Mouse (Mus musculus): ENCODE data around the gene Dand5.
A peak's percentile ranks its signal among the peaks of the same experiment; 100 is the strongest.
"Not testable (repeated sequence)": the region's sequence is repeated elsewhere in the genome, so short reads cannot be mapped to it uniquely, and the experiment has no call there.

The Dand5 gene

GRCm38 (mm10) chr8:84834002-84834865 is 11.6 kb upstream of the Dand5 start:
- DNase-seq = no peak

GRCm38 (mm10) chr8:84832759-84833742 is 10.4 kb upstream of the Dand5 start:
- no peak for DNase-seq

DNA sequence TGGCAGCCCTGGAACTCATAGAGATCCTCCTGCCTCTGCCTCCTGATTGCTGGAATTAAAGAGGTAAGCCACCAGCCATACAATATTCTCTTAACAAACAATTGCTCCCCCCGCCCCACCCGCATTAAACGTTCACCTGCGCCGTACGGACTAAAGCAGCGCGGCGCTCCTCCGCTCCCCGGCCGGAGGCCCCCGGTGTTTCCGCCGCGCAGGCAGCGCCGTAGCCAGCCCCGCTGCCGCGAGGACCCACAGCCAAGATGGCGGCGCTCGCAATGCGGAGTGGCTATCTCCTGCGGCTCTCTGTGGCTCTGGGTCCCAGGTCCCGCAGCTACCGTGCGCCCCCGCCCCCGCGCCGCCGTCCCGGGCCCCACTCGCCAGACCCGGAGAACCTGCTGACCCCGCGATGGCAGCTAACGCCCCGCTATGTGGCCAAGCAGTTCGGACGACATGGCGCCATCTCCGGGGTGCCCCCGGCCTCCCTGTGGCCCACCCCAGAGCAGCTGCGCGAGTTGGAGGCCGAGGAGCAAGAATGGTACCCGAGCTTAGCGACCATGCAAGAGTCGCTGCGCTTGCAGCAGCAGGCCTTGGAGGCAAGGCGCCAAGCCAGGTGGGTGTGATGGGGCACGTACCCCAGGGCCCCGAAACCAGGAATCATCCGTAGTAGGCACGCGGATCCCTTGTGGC is 9.6 kb upstream of the Dand5 start:
- DNase-seq = peak; percentile 88

DNA sequence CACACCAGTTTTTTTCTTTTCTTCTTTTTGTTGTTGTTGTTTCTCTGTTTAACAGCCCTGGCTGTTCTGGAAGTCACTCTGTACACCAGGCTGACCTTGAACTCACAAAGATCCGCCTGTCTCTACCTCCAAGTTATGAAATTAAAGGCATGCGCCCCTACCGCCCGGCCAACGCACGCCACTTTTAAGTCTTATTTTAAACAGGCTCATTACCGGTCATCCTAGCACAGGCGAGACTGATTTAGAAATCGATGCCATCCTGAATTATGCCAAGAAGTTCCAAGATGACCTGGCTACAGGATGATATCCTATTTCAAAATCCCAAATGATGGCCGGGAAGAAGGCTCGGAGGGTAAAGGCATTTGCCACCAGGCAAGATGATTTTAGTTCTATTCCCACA is 8.9 kb upstream of the Dand5 start, which contains the start of gene Gadd45gip1:
Gadd45gip1 (plus strand) TSS at position 33 of the 400 bp plus-strand sequence.
- no peak for DNase-seq

DNA sequence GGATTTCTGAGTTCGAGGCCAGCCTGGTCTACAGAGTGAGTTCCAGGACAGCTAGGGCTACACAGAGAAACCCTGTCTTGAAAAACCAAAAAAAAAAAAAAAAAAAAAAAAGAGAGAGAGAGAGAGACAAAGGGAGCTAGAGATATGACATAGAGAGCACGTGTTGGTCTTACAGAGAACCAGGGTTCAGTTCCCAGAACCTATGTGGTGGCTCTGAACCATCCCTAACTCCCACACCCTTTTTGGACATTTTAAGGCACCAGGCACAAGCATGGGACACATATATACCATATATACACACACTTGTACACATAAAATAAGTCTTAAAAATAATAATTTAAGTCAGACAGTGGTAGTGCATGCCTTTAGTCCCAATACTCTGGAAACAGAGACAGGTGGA is 3.9 kb upstream of the Dand5 start:
- DNase-seq = not testable (repeated sequence)

DNA sequence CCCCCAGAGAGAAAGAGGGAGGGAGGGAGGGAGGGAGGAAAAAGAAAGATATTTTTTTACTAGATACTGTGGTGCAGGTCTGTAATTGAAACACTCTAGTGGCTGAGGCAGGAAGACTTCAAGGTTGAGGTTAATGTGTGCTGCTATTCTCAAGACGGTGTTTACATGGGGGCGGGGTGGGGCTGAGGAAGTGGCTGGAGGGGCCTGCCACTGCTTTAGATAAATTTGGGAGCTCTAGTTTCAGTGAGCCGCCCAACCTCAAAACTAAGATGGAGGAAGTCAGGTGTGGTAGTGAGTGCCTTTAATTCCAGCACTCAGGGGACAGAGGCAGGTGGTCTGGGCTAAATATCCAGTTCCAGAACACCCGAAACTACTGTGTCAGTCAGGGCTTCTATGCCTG is 3.0 kb upstream of the Dand5 start:
- DNase-seq = no peak

DNA sequence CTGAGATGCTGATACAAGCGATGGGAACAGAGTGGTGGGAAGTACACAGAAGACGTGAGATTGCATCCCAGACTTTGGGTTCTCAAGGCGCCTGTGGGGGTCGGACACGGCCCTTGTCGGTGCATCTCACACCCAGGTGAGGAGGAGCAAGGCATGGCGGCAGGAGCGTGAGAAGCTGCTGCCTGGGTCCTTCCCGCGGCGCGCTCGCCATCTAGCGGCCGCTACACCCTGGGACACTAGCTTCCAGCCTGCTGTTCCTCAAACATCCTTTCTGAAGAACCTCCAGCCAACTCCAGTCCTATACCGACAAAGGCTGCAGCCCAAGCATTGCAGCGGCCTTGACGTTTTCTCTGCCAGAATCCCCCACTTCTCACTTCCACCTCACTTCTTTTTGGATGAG is 1.0 kb upstream of the Dand5 start:
- DNase-seq = peak; percentile 64

DNA sequence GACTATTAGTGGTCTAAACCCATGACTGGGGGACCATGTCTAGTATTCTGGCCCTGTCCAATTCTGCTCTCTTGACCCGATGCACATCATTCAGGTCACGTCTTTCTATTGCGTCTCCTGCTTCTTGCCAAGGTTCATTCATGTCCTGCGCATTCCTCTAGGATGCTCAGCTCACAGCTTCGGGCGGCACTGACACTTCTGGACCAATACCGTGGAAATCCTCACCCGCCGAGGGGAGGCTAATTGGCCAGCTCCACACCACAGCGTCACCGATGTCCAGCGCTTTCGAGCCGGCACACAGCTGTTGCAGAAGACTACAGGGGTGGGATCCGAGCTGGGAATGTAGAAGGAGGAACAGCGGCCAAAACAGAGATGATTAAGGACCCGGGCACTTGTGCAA is 6.5 kb downstream of the Dand5 start:
- DNase-seq = no peak

GRCm38 (mm10) chr8:84815547-84815946 is 7.1 kb downstream of the Dand5 start:
- DNase-seq = peak; percentile 94

DNA sequence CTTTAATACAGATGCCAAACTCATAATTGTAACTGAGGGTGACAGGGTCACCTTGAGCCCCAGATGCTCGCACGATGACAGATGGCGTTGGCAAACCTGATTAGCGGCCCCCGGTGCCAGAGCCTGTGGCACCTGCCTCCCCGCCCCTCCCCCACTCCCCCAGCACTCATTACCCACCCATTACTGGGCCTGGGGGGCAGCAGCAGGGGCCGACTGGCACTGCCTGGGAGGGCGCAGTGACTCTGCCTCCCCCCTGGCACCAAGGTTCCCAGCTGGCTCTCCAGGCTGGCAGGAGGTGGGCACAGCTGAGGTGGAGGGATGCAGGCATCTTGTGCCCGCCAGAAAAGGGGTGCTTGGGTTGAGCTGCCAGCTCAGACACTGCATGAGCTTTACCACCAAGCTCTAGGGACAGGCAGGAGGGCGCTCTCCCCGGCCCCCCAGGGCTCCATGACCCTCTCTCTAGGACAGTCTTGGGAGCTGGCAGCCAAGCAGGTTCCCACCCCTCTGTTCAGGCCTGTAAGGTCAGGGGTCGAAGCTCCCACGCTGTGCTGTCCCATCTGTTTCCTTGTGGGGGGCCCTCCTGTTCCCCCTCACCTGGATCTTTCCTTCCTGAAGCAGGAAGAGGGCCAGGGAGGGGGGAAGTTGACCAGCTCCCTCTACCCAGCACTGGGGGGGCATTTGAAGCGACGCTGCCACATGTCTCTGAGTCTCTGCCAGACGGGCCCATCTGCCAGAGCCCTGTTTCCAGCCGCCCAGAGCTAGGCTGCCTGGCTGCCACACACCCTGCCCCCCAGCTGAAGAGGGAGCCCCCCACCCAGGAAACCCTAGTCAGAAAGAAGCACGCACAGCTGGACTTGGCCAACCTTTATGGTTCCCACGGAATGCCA is 7.8 kb downstream of the Dand5 start:
- DNase-seq = no peak

DNA sequence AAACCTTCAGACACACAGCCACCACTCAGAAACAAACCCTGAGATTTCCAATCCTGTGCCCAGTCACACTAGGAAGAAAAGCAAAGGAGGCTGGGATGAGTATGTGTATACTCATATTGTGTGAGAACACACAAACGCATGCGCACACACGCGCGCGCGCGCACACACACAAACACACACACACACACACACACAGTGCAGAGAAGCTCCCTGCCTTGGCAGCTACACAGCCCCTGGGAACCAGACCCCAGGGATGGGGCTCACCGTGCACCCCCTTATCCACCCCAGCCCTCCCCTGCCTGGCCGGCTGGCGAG is 8.4 kb downstream of the Dand5 start:
- no peak for DNase-seq

DNA sequence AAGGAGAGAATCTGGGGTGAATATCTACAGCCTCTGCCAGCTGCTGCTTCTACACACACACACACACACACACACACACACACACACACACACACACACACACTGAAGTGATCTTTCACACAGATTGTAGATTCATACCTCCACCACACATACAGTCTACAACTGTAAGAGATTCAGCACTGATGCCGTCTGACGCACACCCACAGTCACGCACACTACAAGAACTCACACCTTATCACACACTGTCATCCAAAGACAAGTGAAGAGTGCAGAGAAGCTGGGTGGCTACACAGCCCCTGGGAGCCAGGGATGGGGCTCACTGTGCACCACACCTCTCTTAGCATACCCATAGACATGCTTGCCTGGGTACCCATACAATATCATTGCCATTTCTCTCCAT is 8.8 kb downstream of the Dand5 start:
- no peak for DNase-seq

DNA sequence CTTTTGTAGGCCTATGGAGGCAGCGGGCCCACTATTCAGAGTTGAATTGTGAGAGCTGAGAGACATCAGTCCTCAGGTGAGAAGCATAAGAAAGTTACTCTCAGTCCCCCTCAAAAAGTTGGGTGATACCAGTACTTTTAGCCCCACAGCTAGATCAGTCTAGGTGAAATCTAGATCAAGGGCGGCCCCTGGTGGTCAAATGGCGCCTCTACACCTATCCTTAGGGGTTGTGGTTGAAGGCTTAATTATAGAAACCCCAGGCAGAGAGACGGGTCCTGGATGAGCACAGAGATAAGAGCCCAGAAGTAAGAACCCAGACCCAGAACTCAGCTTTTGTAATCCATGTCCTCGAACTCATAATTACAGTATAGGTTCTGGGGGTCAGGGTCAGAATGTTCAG is 9.6 kb downstream of the Dand5 start:
- DNase-seq = peak; percentile 82

DNA sequence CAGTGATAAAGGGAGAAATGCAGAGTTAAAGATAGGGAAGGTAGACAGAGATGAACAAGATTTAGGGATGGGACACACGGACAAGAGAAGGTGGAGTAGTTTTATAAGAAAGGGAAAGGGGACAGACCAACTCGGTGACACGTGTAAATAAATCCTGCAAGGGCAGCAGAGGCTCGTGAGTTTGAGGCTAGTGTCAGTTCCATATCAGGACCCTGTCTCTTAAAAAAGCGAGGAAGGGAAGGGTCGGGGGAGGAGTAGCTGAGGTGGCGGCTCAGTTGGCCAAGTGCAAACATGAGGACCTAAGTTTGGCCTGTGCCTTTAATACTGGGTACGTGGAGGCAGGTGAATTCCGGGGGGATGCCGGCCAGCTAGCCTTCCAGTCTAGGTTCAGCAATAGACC is 11.3 kb downstream of the Dand5 start:
- DNase-seq = no peak

GRCm38 (mm10) chr8:84810896-84811295 is 11.7 kb downstream of the Dand5 start:
- DNase-seq = peak; percentile 94

DNA sequence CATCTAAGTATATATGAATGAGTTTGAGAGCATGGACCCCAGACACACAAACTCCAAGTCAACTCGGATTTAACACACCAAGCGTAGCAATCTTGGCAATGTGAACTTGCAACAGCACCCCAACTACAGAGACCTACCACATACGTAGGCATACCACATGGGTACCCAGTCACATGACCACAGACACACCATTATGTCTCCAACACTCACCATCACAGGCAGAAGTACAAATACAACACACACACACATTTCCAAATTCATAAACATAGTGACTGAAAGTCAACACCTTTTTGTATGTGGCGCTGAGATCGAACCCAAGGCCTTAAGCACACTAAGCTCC is 12.7 kb downstream of the Dand5 start:
- DNase-seq = no peak

- no peak for DNase-seq
These were observed 13.3 kb downstream of the Dand5 start for GRCm38 (mm10) chr8:84809109-84809940.

DNA sequence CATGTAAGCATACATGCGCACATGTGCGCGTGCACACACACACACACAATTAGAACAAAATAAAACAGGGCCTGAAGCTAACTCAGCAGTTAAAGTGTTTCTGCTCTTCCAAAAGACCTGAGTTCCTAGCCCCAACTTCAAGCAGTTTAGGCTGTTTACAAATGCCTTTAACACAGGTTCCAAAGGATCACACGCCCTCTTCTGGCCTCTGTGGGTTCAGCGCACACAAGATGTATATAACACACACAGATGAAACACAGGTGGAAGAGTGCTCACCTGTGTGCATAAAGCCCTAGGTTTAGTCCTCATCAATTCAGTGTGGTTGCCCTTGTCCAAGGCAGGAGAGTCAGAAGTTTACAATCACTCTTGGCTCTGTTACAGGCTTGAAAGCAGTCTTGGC is 16.6 kb downstream of the Dand5 start:
- DNase-seq = no peak

DNA sequence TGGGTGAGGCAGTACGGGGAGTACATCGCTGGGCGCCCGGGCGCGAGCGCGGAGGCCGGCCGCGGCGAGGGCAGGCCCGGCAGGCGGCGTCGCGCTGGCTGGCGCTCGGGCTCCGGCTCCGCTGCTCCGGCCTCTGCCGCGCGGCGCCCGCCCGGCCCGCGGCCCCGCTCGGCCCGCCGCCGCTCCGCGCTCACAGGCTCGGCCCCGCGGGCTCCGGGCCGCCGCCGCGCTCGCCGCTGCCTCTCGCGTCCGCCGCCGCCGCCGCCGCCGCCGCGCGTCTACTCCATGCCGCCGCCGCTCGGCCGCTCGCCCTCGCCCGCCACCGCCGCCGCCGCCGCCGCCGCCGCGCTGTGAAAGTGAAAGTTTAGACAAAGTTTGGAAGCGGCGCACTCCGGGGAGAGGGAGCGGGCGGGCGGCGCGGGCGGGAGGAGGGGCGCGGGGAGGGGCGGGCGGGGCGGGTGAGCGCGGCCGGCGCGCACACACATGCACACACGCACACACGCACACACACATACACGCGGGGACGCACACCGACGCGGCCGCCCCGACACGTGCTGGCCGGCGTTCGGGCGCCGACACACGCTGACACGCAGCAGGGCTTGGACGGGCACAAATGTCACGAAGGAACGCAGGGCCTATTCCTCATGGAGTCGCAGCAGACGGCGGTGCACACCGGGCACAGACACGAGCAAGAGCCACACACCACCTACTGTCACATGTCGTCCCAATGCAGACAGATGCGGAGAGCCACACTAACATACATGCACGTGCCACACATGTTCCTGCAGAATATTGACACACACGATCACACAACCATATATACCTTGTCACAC is 22.4 kb downstream of the Dand5 start, which contains the start of gene Nfix:
Nfix (minus strand) TSS at position 346 of the 833 bp plus-strand sequence.
- peak; percentile 84 for DNase-seq
